Mouse (Mus musculus): ENCODE measurements around the gene Ctdnep1.

Gene Ctdnep1

GRCm38 (mm10) chr11:70029130-70029801, 48.3 kb downstream of the Ctdnep1 start:
- peak; percentile 41 for DNase-seq (ENCODE audit: low spot score)

- no peak for DNase-seq (ENCODE audit: low spot score)
Measured at GRCm38 (mm10) chr11:70029829-70030550, 49.0 kb downstream of the Ctdnep1 start.

GRCm38 (mm10) chr11:70030651-70031320, 49.8 kb downstream of the Ctdnep1 start:
- no peak for DNase-seq (ENCODE audit: low spot score)

GRCm38 (mm10) chr11:70031321-70031670, 50.3 kb downstream of the Ctdnep1 start:
- no peak for DNase-seq (ENCODE audit: low spot score)

- DNase-seq (ENCODE audit: low spot score), result no peak
Measured at GRCm38 (mm10) chr11:70038174-70038573, 57.2 kb downstream of the Ctdnep1 start.

- DNase-seq (ENCODE audit: low spot score), result no peak
Measured at GRCm38 (mm10) chr11:70039631-70040030, 58.7 kb downstream of the Ctdnep1 start.

- DNase-seq (ENCODE audit: low spot score), result no peak
Measured at GRCm38 (mm10) chr11:70040184-70040583, 59.2 kb downstream of the Ctdnep1 start.

Data from adipocyte (in vitro differentiated cells).